Mouse (Mus musculus) lung, adult 2 months (tissue): ENCODE measurements at regions not wholly inside any gene's neighbourhood (a gene's known extent, or its start where the extent isn't known, plus 50 kb on each side); places are given as distances from the start of the nearest gene placed in this dataset.

Experiments
- CTCF ChIP-seq: fragments of 200-500 bp; IDR thresholded peaks from 2 replicates; pipeline ENCODE4 v1.5.1; 2011; ENCODE audit warnings: mild to moderate bottlenecking, low read length, control low read depth; ENCODE audit not compliant: insufficient read depth
- POLR2A ChIP-seq: fragments of 200-500 bp; IDR thresholded peaks from 2 replicates; pipeline ENCODE4 v1.6.1; 2011; ENCODE audit warnings: low read depth, mild to moderate bottlenecking, control low read depth, low read length, borderline replicate concordance; ENCODE audit errors: extremely low read depth

GRCm38 (mm10) chr6:117596166-117596840 is 244.7 kb upstream of the Zfp637 start:
- TF ChIP-seq CTCF = no peak
- no peak for TF ChIP-seq POLR2A
